Mouse (Mus musculus) kidney, postnatal 14 days (tissue): ENCODE results near the gene Gm12248.

Experiments used
- DNase-seq: peaks from one replicate; pipeline ENCODE4 v3.0.0; 2022; ENCODE audit warnings: mixed read lengths

Gene Gm12248

DNA sequence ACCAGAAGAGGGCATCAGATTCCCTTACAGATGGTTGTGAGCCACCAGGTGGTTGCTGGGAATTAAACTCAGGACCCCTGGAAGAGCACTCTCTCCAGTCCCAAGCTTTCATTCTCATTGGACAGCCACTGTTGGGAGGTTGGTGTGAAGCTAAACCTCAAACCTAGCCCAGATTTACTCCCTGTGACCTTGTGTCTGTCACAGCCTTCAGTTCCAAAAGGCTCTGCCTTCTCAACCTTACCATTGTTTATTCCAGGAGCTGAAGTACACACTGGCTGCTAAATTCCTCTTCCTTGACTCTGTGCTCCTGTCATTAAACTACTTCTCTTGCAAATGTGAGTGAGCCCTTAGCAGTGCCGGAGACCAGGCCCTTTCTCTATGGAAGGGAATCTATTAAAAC is 64.0 kb downstream of the Gm12248 start:
- DNase-seq, result no peak

DNA sequence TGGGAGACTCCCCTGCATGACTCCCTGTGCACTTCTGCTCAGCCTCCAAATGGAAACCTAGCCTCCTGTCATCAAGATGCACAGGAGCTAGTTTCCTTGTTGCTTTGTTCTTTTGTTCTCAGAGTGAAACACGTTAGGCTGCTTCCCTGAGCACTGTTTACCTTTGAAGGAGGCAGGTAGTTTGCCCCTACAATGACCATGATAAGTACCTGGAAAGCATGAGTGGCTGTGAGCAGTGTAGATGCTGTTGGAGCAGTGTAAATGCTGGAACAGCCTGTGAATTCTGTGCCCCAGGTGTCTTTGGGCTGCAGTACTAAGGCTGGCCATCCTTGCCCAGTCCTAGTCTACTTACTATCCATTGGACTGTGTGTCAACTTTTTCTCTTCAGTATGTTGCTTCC is 66.1 kb downstream of the Gm12248 start:
- DNase-seq, result no peak

DNA sequence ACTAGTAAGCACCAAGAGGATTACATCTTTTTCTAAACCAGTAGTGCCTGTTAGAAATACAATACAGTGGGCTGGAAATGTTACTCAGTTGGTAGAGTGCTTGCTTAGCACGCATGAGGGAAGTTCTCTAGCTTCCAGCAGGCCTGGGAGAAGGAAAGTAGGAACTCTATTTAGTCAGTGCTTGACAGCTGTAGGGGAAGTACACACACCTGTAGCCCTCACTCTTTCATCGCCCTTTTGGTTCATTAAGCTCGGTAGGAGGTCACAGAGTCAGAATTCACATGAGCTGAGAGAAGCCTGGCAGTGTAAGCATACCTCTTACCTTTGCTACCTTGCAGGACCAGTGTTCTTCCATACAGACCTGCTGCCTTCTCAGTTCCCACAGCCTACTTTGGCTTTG is 66.6 kb downstream of the Gm12248 start:
- no peak for DNase-seq

DNA sequence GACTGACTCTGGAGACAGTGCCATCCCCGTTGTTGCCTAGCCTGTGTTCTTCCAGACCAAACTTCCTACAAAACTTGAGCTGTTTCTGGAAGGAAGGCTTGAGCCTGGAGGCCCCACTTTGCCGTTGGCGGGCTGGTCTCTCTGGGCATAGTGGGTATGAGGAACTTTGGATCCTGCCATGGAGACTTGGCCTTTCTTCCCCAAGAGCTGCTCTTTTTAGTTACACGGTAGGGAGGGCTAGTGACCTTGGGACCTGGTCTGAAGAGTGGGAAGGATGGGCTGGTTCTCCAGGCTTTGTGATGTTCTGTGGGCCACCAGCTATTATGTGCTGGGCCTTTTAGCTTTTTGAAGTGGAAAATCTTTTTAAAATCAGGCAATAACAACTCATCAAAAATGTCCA is 67.1 kb downstream of the Gm12248 start:
- peak; percentile 28 for DNase-seq

DNA sequence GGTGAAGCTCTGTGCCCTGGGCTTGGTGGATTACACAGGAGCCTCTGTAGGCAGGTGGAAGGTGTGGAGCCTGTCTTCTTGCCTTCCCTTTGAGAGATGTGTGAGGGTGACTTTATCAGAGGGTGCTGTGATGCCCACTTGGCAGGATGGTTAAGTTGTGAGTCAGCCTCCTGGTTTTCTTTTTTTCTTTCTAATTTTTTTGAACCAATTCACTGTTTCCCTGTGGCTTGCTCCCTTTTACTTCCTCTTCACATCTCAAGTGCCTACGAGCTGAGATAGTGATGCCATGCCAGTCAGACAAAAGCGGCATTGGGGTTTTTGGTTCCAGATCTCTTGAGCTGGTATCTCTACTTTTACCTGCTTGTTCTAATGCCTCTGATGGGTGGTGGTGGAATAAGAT is 68.3 kb downstream of the Gm12248 start:
- no peak for DNase-seq

DNA sequence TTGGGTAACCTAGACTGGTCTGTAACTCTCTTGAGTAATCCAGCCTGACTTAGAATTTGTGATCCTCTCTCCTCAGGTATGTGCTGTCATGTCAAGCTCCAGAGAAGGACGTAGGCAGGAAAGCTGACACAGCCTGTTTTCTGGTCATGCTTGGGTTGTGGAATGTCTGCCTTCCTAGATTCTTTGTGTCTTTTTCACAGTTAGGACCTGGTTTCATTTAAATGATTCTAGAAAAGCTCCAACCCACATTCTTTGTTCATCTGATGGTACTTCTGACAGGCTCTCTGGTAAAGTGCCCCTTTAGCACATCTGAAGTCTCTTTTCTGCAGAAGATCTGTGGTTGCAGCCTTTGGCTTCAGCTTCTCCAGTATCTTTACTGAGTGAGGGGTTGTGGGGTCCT is 68.7 kb downstream of the Gm12248 start:
- no peak for DNase-seq

DNA sequence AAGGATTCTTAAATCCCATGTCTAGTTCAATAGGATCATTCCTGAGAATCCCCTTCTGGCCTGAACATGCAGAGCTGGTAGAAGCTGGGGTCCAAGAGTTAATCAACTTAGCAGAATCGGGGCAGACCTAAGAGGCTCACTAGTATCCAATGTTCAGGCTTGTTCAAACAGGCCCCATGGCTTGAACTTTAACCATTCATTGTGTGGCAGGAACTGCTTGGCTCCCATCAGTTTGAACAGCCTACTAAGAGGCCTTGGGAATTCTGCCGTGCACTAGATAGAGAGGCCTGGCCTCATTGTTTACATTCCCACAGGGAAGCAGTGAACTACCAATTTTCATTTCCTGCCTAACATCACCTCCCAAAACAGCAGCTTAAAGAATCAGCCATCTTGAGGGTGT is 71.3 kb downstream of the Gm12248 start:
- no peak for DNase-seq

DNA sequence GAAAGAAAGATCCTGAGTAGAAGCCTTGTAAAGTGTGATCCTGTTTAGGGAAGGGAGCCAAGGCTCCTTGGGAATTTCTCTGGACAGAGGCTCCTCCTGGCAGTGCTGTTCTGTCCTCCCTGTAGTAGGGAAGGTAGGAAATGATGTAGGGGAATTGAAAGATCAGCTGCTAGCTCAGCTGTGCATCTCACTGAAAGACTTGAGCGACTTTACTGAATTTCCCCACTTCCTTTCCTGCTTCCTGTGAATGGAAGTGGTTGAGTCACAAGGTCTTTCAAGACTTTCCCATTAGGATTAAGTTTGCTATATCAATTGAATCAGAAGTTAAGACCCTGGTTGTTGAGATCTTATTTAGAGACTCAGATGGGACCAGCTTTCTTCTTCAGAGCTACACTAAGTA is 71.8 kb downstream of the Gm12248 start:
- DNase-seq, result no peak

DNA sequence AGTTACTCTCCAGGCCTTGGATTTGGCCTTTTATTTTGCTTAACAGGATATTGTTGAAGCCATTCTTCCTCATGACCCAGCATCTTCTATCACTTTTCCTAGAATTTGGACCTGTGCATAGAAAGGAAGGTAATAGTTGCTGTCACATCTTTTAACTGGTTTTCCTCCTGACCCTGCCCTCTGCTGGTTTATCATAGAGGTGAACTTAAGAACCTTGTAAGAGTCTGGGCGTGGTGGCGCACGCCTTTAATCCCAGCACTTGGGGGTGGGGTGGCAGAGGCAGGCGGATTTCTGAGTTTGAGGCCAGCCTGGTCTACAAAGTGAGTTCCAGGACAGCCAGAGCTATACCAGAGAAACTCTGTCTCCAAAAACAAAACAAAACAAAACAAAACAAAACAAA is 74.2 kb downstream of the Gm12248 start:
- no peak for DNase-seq

DNA sequence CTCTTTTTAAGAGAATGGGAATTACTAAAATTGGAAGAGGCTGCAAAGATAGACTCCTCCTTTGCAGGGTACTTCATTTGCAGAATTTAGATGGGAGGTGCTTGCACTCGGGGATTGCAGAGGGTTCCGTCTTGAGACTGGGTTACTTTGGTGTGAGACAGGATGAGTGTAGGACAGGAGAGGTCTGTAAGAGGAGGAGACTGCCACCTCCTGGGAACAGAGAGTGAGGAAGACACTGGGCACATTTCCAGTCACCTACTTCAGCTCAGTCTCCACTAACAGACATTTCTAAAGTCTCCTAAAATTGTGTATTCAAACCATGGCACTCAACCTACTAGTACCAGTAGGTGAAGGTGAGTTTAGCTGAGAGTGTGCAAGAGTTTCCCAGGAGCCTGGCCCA is 74.6 kb downstream of the Gm12248 start:
- DNase-seq, result peak; percentile 40

DNA sequence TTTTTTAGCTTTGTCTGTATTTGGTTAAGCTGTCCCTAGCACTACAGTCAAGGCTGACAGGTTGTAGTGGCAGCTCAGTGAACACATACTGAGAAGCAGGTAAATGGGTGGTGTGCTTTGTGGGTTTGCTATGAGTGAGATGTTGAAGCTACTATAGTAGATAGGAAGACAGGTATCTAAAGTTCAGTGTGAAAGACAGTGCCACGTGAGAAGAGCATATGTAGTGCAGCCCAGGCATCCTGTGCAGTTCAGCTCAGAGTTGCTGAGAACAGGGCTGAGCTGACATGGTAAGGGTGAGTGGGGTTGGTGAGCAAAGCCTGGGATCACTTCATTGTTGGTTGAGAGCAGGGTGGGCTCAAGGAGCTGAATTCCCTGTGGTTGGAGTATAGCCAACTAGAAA is 75.5 kb downstream of the Gm12248 start:
- no peak for DNase-seq

DNA sequence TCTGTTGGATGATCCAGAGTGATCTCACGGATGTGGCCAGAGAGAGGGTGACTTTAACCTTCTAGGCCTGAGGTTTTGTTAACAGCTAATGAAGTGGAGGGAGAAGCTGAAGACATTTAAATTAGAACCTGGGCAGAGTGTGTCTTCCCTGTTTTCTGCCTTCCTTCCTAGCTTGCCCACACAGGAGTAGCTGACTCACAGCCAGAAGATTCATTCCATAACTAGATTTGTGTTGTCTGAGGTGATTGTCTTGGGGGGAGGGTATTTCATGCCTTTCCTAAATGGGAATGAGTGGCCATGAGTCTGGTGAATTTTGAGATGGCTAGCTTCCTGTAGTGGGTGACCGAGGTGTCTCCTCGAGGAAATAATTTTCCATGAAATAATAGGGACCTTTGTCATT is 76.6 kb downstream of the Gm12248 start:
- DNase-seq, result no peak

DNA sequence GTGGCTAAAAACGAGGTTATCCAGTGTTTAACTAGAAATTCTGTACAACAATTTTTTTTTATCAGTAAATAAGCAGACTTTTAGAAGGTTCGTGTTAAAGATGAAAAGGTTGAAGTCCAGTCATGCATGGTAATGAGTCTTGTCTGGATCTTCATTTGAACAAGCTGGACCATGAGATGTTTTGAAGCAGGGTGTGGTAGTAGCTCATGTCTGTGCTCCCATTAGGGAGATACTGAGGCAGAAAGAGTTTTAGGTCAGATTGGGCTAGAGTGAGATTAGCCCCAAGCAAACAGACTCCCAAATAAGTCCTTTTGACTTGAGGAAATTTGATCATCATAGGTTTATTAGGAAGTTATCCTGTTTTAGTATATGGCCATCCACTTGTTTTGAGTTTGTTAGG is 77.6 kb downstream of the Gm12248 start:
- DNase-seq, result no peak

DNA sequence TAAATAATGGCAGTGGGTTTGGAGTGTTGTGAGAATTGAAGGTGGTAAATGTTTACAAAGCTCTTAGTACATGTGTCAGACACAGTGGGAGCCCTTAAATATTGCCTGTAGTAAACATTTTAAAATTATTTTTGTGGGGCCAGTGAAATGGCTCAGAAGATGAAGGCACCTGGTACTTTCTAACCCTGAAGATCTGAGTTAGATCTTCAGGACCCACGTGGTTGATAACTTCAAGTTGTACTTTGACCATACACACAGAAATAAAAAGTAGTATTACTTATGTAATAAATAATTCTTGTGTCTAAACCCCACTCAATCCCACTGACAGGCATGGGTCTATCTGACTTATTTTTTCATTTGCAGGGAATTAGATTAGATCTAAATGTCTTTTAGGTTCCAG is 78.3 kb downstream of the Gm12248 start:
- DNase-seq, result no peak
